Mouse (Mus musculus): ENCODE data around the gene Myadm. TPM values are rescaled to one million over a fixed set of nuclear protein-coding genes. Genes with fewer than 3 reads are reported as not detected.

The Myadm gene
- polyA plus RNA-seq, 1 experiment from 2014 or later: 16.6 TPM

DNA sequence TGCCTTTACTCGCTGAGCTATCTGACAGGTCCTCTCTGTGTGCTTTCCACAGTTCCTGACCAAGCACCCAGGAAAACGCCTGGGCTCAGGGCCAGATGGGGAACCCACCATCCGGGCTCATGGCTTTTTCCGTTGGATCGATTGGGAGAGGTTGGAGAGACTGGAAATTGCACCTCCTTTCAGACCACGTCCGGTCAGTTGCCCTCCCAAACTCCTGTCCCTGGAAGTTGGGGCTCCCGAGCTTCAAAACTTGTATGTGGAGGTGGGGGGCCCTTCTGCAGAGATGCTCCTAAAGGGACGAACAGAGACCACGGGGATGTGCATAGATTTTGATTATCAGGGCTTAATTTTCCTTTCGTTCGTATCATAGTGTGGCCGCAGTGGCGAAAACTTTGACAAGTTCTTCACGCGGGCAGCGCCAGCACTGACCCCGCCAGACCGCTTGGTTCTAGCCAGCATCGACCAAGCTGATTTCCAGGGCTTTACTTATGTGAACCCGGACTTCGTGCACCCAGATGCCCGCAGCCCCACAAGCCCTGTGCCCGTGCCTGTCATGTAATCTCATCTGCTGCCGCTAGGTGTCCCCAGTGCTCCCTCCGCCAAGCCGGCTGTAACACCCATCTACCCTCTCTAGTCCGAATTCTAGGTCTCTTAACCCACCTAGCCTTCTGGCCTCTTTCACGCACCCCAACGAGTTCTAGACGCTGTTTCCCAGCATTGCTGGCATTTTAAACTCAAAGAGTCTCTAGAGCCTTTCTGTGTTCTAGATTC, 41.1 kb downstream of the Myadm start:
- Histone ChIP-seq H3K9me3 (replicated peaks) (no peaks in the 10 kb centered on the region), H3K9ac (no peak overlapping the region), H3K4me3 (no peak overlapping the region), H3K27ac (no peak overlapping the region), H3K4me1 (no peaks in the 10 kb centered on the region), H3K36me3 (no peaks in the 10 kb centered on the region), H3K27me3 (replicated peaks) (peaks cover 57% of the 10 kb centered on the region), H3K4me2 (no peak overlapping the region)
- WGBS (ENCODE audit: insufficient replicate concordance): 15% methylated on average over 31 of the region's 31 CpGs
- ATAC-seq: no peak

DNA sequence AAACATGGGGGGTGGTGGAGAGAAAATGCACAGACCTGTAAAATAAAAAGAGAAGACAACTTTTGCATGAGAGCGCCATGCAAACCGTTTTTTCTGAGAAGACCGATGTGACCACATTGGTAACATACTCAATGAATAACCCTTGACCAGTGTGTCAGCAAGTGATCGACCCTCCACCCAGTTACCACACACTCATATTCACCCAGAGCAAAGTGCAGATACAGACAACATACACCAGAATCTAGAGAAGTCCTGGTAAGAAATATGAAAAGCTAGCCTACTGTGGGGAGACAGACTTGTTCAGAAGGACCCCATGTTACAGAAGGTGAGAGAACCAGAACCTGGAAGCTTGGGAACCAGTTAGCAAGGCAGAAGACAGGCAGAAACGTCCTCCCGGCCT, 42.3 kb downstream of the Myadm start:
- Histone ChIP-seq H3K4me3 (no peak overlapping the region), H3K4me2 (no peak overlapping the region), H3K9ac (no peak overlapping the region), H3K4me1 (no peaks in the 10 kb centered on the region), H3K36me3 (no peaks in the 10 kb centered on the region), H3K27me3 (replicated peaks) (peaks cover 68% of the 10 kb centered on the region), H3K9me3 (replicated peaks) (no peaks in the 10 kb centered on the region), H3K27ac (no peak overlapping the region)
- WGBS (ENCODE audit: insufficient replicate concordance): 41% methylated on average over 6 of the region's 6 CpGs
- no peak for ATAC-seq

DNA sequence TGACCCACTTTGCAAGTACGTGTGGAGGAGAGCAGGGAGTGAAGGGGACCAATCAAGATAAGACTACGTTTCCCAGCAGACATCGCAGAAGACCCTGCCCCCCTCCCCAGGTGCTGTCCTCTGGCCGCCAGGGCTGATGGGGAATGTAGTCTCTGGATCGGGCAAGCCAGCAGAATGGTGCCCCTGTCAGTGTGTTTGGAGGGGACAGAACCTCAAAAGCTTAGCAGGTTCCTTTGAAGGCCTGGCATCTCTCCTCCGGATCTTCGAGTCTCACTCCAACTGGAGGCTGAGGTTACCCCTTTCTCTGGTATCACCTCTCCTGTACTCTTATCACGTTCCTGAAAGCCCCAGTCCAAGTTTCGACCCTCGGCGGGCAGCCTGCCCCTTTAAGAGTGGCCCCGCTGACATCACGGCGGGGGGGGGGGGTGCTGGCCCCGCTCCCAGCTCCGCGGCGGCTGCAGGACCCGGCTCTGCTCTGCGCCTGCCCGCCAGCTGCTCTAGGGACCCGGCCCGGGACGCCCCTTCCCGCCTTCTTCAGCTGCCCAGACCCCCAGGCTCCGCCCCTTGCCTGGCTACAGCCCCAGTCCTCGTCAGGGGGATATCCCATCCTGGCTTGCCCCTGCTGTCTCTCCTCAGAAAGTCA, 42.8 kb downstream of the Myadm start:
- peak; percentile 58; the same call in 1 of the 2 replicates for ATAC-seq
- Histone ChIP-seq H3K4me1 (no peaks in the 10 kb centered on the region), H3K4me3 (peak overlapping the region; percentile 24; the same call in 1 of the 2 replicates), H3K9me3 (replicated peaks) (no peaks in the 10 kb centered on the region), H3K4me2 (peak overlapping the region; percentile 42), H3K27me3 (replicated peaks) (peaks cover 73% of the 10 kb centered on the region), H3K9ac (no peak overlapping the region), H3K27ac (no peak overlapping the region), H3K36me3 (no peaks in the 10 kb centered on the region)
- WGBS (ENCODE audit: insufficient replicate concordance): 1% methylated on average over 27 of the region's 27 CpGs

DNA sequence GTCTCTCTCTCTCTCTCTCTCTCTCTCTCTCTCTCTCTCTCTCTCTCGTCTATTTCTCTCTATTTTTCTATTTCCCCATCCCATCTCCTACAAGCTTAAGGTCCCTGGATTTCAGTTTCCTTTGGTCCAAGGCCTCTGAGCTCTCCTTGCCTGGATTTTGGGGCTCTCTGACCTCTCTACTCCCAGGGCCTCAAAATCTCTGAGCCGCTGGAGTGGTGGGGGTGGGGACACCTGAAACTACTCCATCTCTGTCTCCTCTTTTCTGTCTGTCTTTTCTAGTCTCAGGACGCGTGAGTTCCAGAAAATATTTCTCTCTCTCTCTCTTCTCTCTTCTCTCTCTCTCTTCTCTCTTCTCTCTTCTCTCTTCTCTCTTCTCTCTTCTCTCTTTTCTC, 43.3 kb downstream of the Myadm start:
- Histone ChIP-seq H3K9me3 (replicated peaks) (no peaks in the 10 kb centered on the region), H3K4me1 (no peaks in the 10 kb centered on the region), H3K27ac (no peak overlapping the region), H3K36me3 (no peaks in the 10 kb centered on the region), H3K4me2 (peak overlapping the region; percentile 42), H3K4me3 (no peak overlapping the region), H3K27me3 (replicated peaks) (peaks cover 73% of the 10 kb centered on the region), H3K9ac (no peak overlapping the region)
- 3% methylated on average over 4 of the region's 4 CpGs for WGBS (ENCODE audit: insufficient replicate concordance)
- ATAC-seq: no peak

DNA sequence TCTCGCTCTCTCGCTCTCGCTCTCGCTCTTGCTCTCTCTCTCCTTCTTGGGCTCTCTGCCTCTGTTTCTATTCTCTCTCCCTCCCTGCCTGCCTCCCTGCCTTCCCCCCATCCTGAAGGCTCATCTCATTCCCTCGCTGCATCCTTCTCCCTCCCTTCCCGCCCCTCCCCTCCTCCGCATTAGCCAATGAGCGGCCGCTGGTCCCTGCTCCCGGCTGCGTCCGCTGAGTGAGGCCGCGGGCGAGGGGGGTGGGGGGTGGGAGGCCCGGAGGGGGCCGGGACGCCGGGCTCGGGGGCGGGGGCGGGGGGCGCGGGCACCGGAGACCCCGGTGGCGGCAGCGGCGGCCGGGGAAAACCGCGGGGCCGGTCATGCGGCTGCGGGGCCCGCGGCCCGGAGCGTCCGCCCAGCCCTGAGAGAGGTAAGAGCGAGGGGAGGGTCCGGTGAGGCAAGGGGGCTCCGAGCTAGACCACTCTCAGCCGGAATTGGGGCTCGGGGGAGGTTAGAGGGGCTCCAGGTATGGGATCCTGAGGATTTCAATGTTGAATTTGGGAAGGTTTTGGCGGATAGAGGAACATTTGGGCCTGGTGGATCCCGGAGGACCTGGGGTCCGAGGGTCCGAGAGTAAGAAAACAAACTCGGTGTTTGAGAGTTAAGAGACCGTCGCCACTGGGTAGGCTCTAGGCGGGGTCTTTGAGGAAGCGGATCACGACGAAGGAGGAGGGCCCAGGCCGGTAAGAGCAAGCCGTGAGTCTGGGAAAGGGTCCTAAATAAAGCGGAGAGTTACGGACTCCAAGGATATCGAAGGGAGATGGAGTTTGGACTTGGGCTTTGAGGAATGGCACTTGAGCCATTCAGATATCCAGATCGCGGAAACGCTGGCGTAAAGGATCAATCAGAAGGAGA, 44.0 kb downstream of the Myadm start, which contains the start of gene Cacng7:
Gene Cacng7, plus strand, starts transcription at position 337 of the 903 bp plus-strand sequence.
- Histone ChIP-seq H3K4me1 (no peaks in the 10 kb centered on the region), H3K36me3 (no peaks in the 10 kb centered on the region), H3K9ac (0 out of 2 replicates have a peak within 1 kb of the TSS, but pooled peaks have one; percentile 8), H3K4me2 (peak within 1 kb of the TSS; percentile 42), H3K4me3 (peak within 1 kb of the TSS; percentile 36), H3K9me3 (replicated peaks) (no peaks in the 10 kb centered on the region), H3K27ac (no peak within 1 kb of the TSS), H3K27me3 (replicated peaks) (peaks cover 73% of the 10 kb centered on the region)
- ATAC-seq: no peak
- 3% methylated on average over 56 of the region's 65 CpGs for WGBS (ENCODE audit: insufficient replicate concordance)

- H3K4me2 ChIP-seq: peak overlapping the region; percentile 40; the same call in 1 of the 2 replicates
- H3K27me3 ChIP-seq (replicated peaks): peaks cover 73% of the 10 kb centered on the region
- 15% methylated on average over 5 of the region's 5 CpGs for WGBS (ENCODE audit: insufficient replicate concordance)
- H3K9ac ChIP-seq: no peak overlapping the region
- H3K27ac ChIP-seq: no peak overlapping the region
- no peaks in the 10 kb centered on the region for H3K4me1 ChIP-seq
- ATAC-seq: no peak
- H3K9me3 ChIP-seq (replicated peaks): no peaks in the 10 kb centered on the region
- H3K4me3 ChIP-seq: no peak overlapping the region
- no peaks in the 10 kb centered on the region for H3K36me3 ChIP-seq
These were observed 44.7 kb downstream of the Myadm start for GRCm38 (mm10) chr7:3333542-3333941.

- no peaks in the 10 kb centered on the region for H3K36me3 ChIP-seq
- no peak overlapping the region for H3K27ac ChIP-seq
- 52% methylated on average over 17 of the region's 17 CpGs for WGBS (ENCODE audit: insufficient replicate concordance)
- H3K4me3 ChIP-seq: no peak overlapping the region
- ATAC-seq: no peak
- peaks cover 49% of the 10 kb centered on the region for H3K27me3 ChIP-seq (replicated peaks)
- no peak overlapping the region for H3K9ac ChIP-seq
- no peak overlapping the region for H3K4me2 ChIP-seq
- no peaks in the 10 kb centered on the region for H3K4me1 ChIP-seq
- H3K9me3 ChIP-seq (replicated peaks): no peaks in the 10 kb centered on the region
These were observed 47.5 kb downstream of the Myadm start for GRCm38 (mm10) chr7:3336412-3336811.

DNA sequence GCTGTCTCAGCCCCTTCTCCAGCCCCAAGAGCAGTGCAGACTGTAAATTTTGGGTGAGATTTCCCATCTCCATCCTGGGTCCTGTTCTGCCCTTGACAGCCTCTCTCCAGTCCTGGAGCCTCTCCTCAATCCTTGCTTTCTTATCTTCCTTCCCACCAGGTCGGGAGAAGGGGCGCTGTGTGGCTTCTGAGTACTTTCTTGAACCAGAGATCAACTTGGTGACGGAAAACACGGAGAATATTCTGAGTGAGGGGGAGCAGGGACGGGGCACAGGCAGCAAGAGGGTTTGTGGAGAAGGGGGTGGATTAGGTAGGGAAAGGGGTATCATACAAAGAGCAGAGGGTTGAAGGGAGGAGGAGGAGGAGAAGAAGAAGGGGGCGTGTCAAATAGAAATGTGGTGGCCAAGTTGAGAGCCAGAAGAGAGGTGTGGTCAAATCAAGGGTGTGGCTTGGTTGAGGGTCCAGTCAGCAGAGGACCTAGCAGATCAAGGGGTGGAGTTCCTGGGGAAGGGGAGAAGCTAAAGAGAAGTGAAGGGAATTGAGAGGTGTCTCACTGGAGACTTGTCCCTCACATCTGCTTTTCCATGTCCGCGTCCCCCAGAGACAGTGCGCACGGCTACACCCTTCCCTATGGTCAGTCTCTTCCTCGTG, 49.5 kb downstream of the Myadm start:
- Histone ChIP-seq H3K9ac (no peak overlapping the region), H3K9me3 (replicated peaks) (no peaks in the 10 kb centered on the region), H3K36me3 (no peaks in the 10 kb centered on the region), H3K4me3 (no peak overlapping the region), H3K27ac (no peak overlapping the region), H3K4me2 (no peak overlapping the region), H3K4me1 (no peaks in the 10 kb centered on the region), H3K27me3 (replicated peaks) (peaks cover 29% of the 10 kb centered on the region)
- ATAC-seq: no peak
- WGBS (ENCODE audit: insufficient replicate concordance): 36% methylated on average over 11 of the region's 11 CpGs

- Histone ChIP-seq H3K4me3 (no peak overlapping the region), H3K4me2 (no peak overlapping the region), H3K27ac (no peak overlapping the region), H3K4me1 (no peaks in the 10 kb centered on the region), H3K36me3 (no peaks in the 10 kb centered on the region), H3K9ac (no peak overlapping the region), H3K9me3 (replicated peaks) (no peaks in the 10 kb centered on the region), H3K27me3 (replicated peaks) (peaks cover 23% of the 10 kb centered on the region)
- ATAC-seq: no peak
- WGBS (ENCODE audit: insufficient replicate concordance): 60% methylated on average over 11 of the region's 11 CpGs
These were observed 50.1 kb downstream of the Myadm start for GRCm38 (mm10) chr7:3339010-3339409.

DNA sequence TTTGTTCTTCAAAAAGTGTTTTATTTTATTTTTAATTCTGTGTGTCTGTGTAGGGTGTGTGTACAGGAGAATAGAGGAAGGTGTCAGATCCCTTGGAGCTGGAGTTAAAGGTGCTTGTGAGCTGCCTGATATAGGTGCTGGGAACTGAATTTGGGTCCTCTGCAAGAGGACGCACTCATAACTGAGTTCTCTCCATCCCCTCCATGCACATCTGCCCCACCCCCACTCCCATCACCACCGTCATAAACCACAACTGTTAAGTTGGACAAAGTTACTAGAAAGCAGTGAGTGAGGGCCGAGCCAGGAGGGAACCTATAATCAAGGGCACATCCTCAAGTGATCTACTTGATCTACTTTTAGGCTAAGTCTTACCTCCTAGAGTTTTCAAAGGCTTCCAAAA, 55.0 kb downstream of the Myadm start:
- Histone ChIP-seq H3K4me1 (no peaks in the 10 kb centered on the region), H3K27me3 (replicated peaks) (no peaks in the 10 kb centered on the region), H3K9ac (no peak overlapping the region), H3K27ac (no peak overlapping the region), H3K9me3 (replicated peaks) (no peaks in the 10 kb centered on the region), H3K4me3 (no peak overlapping the region), H3K4me2 (no peak overlapping the region), H3K36me3 (no peaks in the 10 kb centered on the region)
- 47% methylated on average over 3 of the region's 3 CpGs for WGBS (ENCODE audit: insufficient replicate concordance)
- ATAC-seq: no peak

GRCm38 (mm10) chr7:3345301-3345700, 56.4 kb downstream of the Myadm start:
- H3K27ac ChIP-seq: no peak overlapping the region
- no peaks in the 10 kb centered on the region for H3K36me3 ChIP-seq
- no peak overlapping the region for H3K4me3 ChIP-seq
- WGBS (ENCODE audit: insufficient replicate concordance): 63% methylated on average over 3 of the region's 3 CpGs
- H3K9me3 ChIP-seq (replicated peaks): no peaks in the 10 kb centered on the region
- no peaks in the 10 kb centered on the region for H3K27me3 ChIP-seq (replicated peaks)
- H3K4me2 ChIP-seq: no peak overlapping the region
- H3K9ac ChIP-seq: no peak overlapping the region
- no peak for ATAC-seq
- H3K4me1 ChIP-seq: no peaks in the 10 kb centered on the region

All from liver, embryonic 12.5 days (tissue).